Mouse (Mus musculus) C2C12 (cell line): ENCODE results near the gene Lemd1.

Experiments used
- CTCF ChIP-seq: IDR thresholded peaks from one replicate; pipeline ENCODE4 v1.5.1; 2011; ENCODE audit not compliant: control insufficient read depth, insufficient read depth, insufficient read length
- MAX ChIP-seq: IDR thresholded peaks from one replicate; pipeline ENCODE4 v1.6.1; 2011; ENCODE audit warnings: mild to moderate bottlenecking, control low read depth
- MYOG ChIP-seq: IDR thresholded peaks from one replicate; pipeline ENCODE4 v1.6.1; 2011; ENCODE audit not compliant: control insufficient read depth, insufficient read length; ENCODE audit errors: extremely low read depth
- USF1 ChIP-seq: IDR thresholded peaks from one replicate; pipeline ENCODE4 v1.6.1; 2011; ENCODE audit warnings: low read depth, mild to moderate bottlenecking, control low read depth, moderate library complexity

DNA sequence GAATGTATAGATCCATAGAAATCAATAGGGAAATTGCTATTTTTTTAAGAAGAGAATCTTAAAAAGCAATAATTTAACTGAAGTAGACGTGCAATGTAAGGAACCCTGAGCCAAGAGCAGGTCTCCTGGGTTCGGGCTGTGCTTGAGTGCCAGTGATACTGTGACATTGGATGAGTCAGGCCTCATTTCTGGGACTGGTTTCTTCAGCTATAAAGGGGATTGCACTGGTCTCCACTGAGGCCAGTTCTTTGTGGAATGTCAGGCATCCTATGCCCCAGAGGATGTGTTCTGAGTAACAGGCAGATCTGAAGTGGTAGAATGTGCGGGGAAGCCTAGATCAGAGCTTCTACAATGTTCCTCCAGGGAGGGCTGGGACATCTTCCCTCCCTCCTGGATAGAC is 15.6 kb downstream of the Lemd1 start:
- TF ChIP-seq CTCF (no peak), MAX (no peak), MYOG (no peak), USF1 (no peak)
